Mouse (Mus musculus) embryo, embryonic 10 days (tissue): ENCODE data around the gene Actl6b.
"Not testable (repeated sequence)": the region's sequence is repeated elsewhere in the genome, so short reads cannot be mapped to it uniquely, and the experiment has no call there.

Source experiments
- DNase-seq: peaks from one replicate; pipeline ENCODE4 v3.0.0-alpha.2; 2015; ENCODE audit warnings: low spot score

The Actl6b gene

DNA sequence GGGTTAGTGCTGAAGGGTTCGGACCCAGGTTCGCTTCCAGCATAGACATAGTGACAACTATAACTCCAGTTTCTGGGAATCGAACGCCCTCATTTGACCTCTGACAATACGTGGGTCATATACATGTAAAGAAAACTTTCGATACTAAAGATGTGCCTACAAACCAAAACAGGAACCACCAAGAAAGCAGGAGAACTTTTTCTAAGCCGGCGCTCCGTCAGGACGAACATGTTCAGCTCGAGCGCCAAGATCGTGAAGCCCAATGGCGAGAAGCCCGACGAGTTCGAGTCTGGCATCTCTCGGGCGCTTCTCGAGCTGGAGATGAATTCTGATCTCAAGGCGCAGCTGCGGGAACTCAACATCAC is 48.0 kb downstream of the Actl6b start:
- DNase-seq, result peak; percentile 53

- DNase-seq, result peak; percentile 50
Observed at GRCm38 (mm10) chr5:137607860-137608653, 54.7 kb downstream of the Actl6b start.

DNA sequence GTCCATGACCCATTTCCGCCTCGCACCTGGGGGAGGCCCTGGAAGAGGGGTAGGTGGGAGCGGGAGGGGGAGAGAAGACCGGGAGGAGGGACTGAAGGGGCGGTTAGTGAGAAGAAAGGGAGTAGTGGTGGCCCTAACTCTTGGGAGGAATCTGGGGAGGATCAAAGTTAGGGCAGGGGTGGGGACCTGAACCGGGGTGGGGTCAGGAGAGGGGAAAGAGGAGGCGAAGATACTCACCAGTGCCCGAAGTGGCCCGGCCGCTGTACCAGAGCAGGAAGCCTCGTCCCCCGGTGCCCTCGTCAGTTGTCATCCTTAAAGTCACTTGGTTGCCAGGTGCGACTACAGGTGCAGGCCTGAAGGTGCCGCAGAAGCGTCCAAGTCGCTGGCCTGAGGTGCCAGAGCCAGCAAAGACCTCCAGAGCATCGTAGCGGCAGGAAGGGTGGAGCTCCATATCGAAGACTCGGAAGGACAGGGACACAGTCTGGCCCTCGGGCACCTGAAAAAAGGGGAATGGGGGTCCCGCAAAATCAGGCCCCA is 55.4 kb downstream of the Actl6b start:
- no peak for DNase-seq

DNA sequence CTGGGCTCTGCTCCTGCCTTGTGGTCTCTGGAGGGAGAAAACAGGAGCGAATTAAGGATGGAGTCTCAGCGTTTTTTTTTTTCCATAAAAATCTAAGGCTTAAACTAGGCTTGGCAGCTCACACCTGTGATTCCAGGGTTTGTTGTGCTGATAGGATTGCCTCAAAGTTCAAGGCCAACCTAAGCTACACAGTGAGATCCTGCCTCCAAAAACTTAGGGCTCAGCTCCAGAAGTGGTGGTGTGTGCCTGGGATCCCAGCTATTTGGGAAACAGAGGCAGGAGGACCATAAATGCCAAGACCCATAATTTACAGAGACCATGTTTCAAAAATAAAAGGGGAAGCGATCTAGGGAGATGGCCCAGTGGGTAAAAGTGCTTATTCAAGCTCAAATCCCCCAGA is 56.0 kb downstream of the Actl6b start:
- no peak for DNase-seq

DNA sequence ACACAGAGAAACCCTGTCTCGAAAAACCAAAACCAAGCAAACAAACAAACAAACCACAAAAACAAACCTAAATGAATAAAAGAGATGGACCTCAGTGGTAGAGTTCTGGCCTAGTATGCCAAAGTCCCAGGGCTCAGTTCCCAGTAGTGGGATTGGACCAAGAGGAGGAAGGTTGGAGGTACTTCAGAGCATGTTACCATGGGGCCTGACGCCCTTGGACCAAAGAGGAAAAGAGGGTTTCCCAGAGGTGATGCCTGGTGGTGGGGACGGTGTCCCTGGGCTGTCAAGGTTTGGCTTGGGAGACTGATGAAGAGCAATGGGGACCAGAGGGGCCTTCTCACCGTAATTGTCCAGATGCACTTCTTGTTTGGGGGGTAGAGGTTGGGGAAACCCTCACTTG is 56.7 kb downstream of the Actl6b start:
- no peak for DNase-seq

GRCm38 (mm10) chr5:137610548-137611244 is 57.4 kb downstream of the Actl6b start:
- DNase-seq, result peak; percentile 89

GRCm38 (mm10) chr5:137611245-137611602 is 57.9 kb downstream of the Actl6b start:
- DNase-seq, result peak; percentile 82

GRCm38 (mm10) chr5:137613076-137613475 is 59.8 kb downstream of the Actl6b start:
- DNase-seq, result no peak

GRCm38 (mm10) chr5:137613550-137613949 is 60.2 kb downstream of the Actl6b start, which contains the start of gene Pcolce:
Gene Pcolce (minus strand): TSS chr5:137613784.
- DNase-seq, result no peak

DNA sequence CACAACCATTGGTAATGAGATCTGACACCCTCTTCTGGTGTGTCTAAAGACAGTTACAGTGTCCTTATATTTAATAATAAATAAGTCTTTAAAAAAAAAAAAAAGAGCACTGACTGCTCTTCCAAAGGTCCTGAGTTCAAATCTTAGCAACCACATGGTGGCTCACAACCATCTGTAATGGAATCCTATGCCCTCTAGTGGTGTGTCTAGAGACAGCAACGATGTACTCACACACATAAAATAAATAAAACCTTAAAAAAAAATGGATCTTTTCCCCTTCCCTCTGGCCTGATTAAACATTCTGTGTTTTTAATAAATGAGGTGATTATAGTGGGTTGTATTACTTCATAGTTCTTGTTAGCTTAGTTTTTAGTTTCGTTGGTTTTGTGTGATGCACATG is 61.6 kb downstream of the Actl6b start:
- DNase-seq, result not testable (repeated sequence)

DNA sequence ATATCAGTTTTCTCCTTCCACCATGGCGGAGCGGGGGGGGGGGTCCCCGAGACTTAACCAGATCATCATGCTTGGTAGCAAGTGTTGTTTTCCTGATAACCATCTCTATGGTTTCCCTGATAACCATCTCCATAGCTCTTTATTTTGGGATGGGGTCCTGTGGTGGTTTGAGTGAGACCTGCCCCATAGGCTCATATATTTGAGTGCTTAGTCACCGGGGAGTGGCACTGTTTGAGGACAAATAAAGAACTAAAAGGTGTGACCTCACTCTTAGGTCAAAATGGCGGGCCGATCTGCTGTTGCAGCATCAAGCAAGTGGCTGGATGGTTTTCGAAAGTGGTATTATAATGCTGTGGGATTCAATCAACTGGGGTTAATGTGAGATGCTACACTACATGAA is 62.0 kb downstream of the Actl6b start:
- no peak for DNase-seq
